Mouse (Mus musculus) lung, adult 2 months (tissue): Measurements from ENCODE around the gene Sap30bp. TPM values are rescaled to one million over a fixed set of nuclear protein-coding genes. Genes with fewer than 3 reads are reported as not detected.

Experiments
- DNase-seq: peaks from one replicate; pipeline ENCODE4 v3.0.0; 2022
- H3K4me1 ChIP-seq: fragments of 200-500 bp; 2 replicates; pipeline ENCODE4 v1.6.1; 2011; ENCODE audit warnings: low read length; ENCODE audit not compliant: control insufficient read depth, insufficient read depth
- H3K4me3 ChIP-seq: fragments of 200-500 bp; replicated peaks from 2 replicates; pipeline ENCODE3; 2011; ENCODE audit warnings: low read depth, mild to moderate bottlenecking, control low read depth, low read length; ENCODE audit errors: extremely low read depth
- CTCF ChIP-seq: fragments of 200-500 bp; IDR thresholded peaks from 2 replicates; pipeline ENCODE4 v1.5.1; 2011; ENCODE audit warnings: mild to moderate bottlenecking, low read length, control low read depth; ENCODE audit not compliant: insufficient read depth
- POLR2A ChIP-seq: fragments of 200-500 bp; IDR thresholded peaks from 2 replicates; pipeline ENCODE4 v1.6.1; 2011; ENCODE audit warnings: low read depth, mild to moderate bottlenecking, control low read depth, low read length, borderline replicate concordance; ENCODE audit errors: extremely low read depth
- WGBS: fragments of 180-500 bp; shearing (Covaris S2); methylation state at CpG from one replicate; pipeline ENCODE4 v1.1.7; 2018; 5-methylcytosine and 5-hydroxymethylcytosine counted together
- polyA plus RNA-seq: library from polyadenylated mRNA; depleted of rRNA; stranded (reverse); fragments of >200 nt; gene quantifications from 2 replicates; pipeline ENCODE4 v1.2.3, GENCODE M21; 2012

The Sap30bp gene
- polyA plus RNA-seq, 1 experiment, result 23.0 TPM

DNA sequence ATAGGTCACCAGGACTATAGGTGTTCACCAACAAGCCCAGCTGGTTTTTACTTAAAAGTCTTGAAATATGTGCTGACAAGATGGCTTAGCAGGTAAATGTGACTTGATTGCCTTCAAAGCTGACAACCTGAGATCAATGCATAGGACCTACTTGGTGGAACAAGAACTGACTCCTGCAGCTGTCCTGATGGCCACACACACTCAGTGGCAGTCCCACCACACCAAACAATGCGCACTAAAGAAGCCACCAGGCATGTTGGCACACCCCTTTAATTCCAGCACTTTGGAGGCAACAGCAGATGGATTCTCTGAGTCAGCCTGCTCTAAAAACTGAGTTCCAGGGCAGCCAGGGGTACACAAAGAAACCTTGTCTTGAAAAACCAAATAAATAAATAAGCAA is 11.1 kb upstream of the Sap30bp start:
- WGBS, result 93% methylated on average over 1 of the region's 1 CpGs
- no peaks in the 10 kb centered on the region for H3K4me1 ChIP-seq
- no peak for TF ChIP-seq POLR2A
- no peak for TF ChIP-seq CTCF
- H3K4me3 ChIP-seq, result no peak overlapping the region
- no peak for DNase-seq

- no peak overlapping the region for H3K4me3 ChIP-seq
- H3K4me1 ChIP-seq, result peaks cover 3% of the 10 kb centered on the region; the same call in 1 of the 2 replicates
- no peak for DNase-seq
- TF ChIP-seq CTCF (no peak), POLR2A (no peak)
- 87% methylated on average over 8 of the region's 8 CpGs for WGBS
Observed at GRCm38 (mm10) chr11:115929031-115929430, 4.1 kb upstream of the Sap30bp start.

GRCm38 (mm10) chr11:115929818-115930217 is 3.3 kb upstream of the Sap30bp start:
- Histone ChIP-seq H3K4me3 (no peak overlapping the region), H3K4me1 (peaks cover 5% of the 10 kb centered on the region)
- DNase-seq, result no peak
- WGBS, result 57% methylated on average over 3 of the region's 3 CpGs
- no peak for TF ChIP-seq POLR2A
- TF ChIP-seq CTCF, result no peak

DNA sequence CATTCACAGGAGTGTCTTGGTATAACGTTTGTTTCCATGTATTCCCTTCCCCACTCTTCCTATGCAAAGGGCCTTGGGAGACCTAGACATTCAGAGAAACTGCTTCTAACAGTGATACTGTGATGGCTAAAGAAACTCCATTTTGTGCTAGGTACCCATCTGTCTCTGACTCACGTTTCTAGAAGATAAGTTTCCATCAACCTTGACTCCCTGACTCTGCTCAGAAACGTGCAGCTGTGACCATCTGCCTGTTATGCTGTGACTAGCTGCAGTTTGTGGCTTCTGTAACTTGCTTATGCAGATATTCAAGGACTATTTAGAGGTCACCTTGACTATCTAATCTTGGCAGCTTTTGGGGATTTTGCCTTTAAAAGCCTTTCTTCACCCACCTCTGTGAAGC is 1.8 kb upstream of the Sap30bp start:
- Histone ChIP-seq H3K4me3 (no peak overlapping the region), H3K4me1 (peaks cover 5% of the 10 kb centered on the region)
- TF ChIP-seq POLR2A (no peak), CTCF (no peak)
- DNase-seq, result no peak
- 61% methylated on average over 3 of the region's 3 CpGs for WGBS

DNA sequence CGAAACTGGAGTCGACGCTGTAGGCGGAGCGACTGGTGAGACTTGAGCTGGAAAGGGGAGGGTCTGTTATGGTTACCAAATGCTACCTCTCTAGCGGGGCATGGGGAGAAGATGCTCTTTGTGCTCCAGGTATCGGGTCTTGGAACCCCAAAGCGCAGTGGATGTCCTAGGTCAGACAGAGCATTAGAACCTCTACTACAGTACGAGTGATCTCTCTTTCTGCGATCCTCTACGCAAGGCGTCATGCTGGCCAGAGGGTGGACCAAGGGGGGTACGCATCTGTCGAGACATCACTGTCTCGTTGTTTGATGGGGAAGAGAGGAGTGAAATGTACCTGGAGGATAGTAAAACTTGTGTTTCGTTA is 647 bp downstream of the Sap30bp start:
- peaks cover 5% of the 10 kb centered on the region for H3K4me1 ChIP-seq
- under 1% methylated on average over 16 of the region's 16 CpGs for WGBS
- TF ChIP-seq POLR2A, result no peak
- no peak for TF ChIP-seq CTCF
- DNase-seq, result no peak
- peak overlapping the region; percentile 97 for H3K4me3 ChIP-seq

- Histone ChIP-seq H3K4me1 (no peaks in the 10 kb centered on the region), H3K4me3 (no peak overlapping the region)
- WGBS, result 30% methylated on average over 6 of the region's 6 CpGs
- TF ChIP-seq CTCF, result peak; percentile 37; the same call in 1 of the 2 replicates
- no peak for TF ChIP-seq POLR2A
- peak; percentile 55 for DNase-seq
Observed at GRCm38 (mm10) chr11:115939690-115940329, 6.7 kb downstream of the Sap30bp start.

- H3K4me3 ChIP-seq, result no peak overlapping the region
- 72% methylated on average over 7 of the region's 7 CpGs for WGBS
- no peak for DNase-seq
- TF ChIP-seq CTCF (0 out of 2 replicates have a peak, but pooled peaks have one; percentile 15), POLR2A (no peak)
- no peaks in the 10 kb centered on the region for H3K4me1 ChIP-seq
Observed at GRCm38 (mm10) chr11:115941980-115942379, 8.9 kb downstream of the Sap30bp start.

DNA sequence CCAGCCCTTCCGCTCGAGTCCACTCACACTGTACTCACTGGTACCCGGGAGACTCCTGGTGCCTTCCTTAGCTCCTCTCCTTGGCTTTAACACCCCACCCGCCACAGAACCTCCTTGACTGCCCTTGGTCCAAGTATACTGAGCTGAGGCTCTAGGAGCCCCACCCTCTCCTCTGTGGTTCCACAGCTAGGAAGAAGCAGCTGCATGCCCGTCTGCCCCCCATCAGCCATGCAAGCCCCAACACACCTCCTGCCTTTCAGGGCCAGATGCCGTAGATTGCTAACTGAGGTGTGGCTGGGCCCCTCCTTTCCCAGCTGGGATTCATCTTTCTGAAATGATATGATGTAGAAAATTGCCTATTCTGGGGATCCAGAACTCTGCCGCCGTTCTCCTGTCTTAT is 12.2 kb downstream of the Sap30bp start:
- TF ChIP-seq CTCF, result no peak
- 88% methylated on average over 8 of the region's 8 CpGs for WGBS
- Histone ChIP-seq H3K4me1 (no peaks in the 10 kb centered on the region), H3K4me3 (no peak overlapping the region)
- no peak for DNase-seq

GRCm38 (mm10) chr11:115946221-115946828 is 13.2 kb downstream of the Sap30bp start:
- TF ChIP-seq CTCF (no peak), POLR2A (no peak)
- DNase-seq, result no peak
- 60% methylated on average over 9 of the region's 9 CpGs for WGBS

GRCm38 (mm10) chr11:115948316-115948715 is 15.2 kb downstream of the Sap30bp start:
- Histone ChIP-seq H3K4me1 (no peaks in the 10 kb centered on the region), H3K4me3 (no peak overlapping the region)
- no peak for DNase-seq
- TF ChIP-seq POLR2A (no peak), CTCF (no peak)
- WGBS, result 91% methylated on average over 9 of the region's 9 CpGs

More at GRCm38 (mm10) chr11:115946221-115946828, 13.2 kb downstream of the Sap30bp start:
- Histone ChIP-seq H3K4me1 (no peaks in the 10 kb centered on the region), H3K4me3 (no peak overlapping the region)
